Mouse (Mus musculus) liver, embryonic 15.5 days (tissue): ENCODE data around the gene Clec4b2. TPM values are rescaled to one million over a fixed set of nuclear protein-coding genes. Genes with fewer than 3 reads are reported as not detected.
"Not testable (repeated sequence)": the region's sequence is repeated elsewhere in the genome, so short reads cannot be mapped to it uniquely, and the experiment has no call there.

Experiments
- ATAC-seq: fragments of 200-750 bp; cut with Nextera tagmentation; 2 replicates; pipeline ENCODE4 v1.8.0; 2017; ENCODE audit warnings: moderate number of reproducible peaks, mild to moderate bottlenecking, moderate library complexity; ENCODE audit not compliant: insufficient read depth
- H3K27ac ChIP-seq: fragments of 300-500 bp; sonication (generic); replicated peaks from 2 replicates; pipeline ENCODE4 v1.5.1; 2015; ENCODE audit warnings: mild to moderate bottlenecking, inconsistent platforms
- H3K27me3 ChIP-seq: fragments of 300-500 bp; sonication (generic); 2 replicates; pipeline ENCODE4 v1.6.1; 2015; ENCODE audit warnings: mild to moderate bottlenecking, inconsistent platforms
- H3K36me3 ChIP-seq: fragments of 300-500 bp; sonication (generic); replicated peaks from 2 replicates; pipeline ENCODE4 v1.6.1; 2015; ENCODE audit warnings: moderate library complexity, mild to moderate bottlenecking, inconsistent platforms
- H3K4me1 ChIP-seq: fragments of 300-500 bp; sonication (generic); replicated peaks from 2 replicates; pipeline ENCODE4 v1.6.1; 2015; ENCODE audit warnings: inconsistent platforms
- H3K4me2 ChIP-seq: fragments of 300-500 bp; sonication (generic); 2 replicates; pipeline ENCODE4 v1.6.1; 2015; ENCODE audit warnings: moderate library complexity, mild to moderate bottlenecking, inconsistent platforms
- H3K4me3 ChIP-seq: fragments of 300-500 bp; sonication (generic); replicated peaks from 2 replicates; pipeline ENCODE4 v1.5.1; 2015; ENCODE audit warnings: mild to moderate bottlenecking, inconsistent platforms
- H3K9ac ChIP-seq: fragments of 300-500 bp; sonication (generic); 2 replicates; pipeline ENCODE4 v1.6.1; 2015; ENCODE audit warnings: moderate library complexity, mild to moderate bottlenecking, inconsistent platforms
- H3K9me3 ChIP-seq: fragments of 300-500 bp; sonication (generic); replicated peaks from 2 replicates; pipeline ENCODE4 v1.6.1; 2016; ENCODE audit warnings: inconsistent platforms
- WGBS: fragments of 180-500 bp; shearing (Covaris S2); methylation state at CpG from one replicate; pipeline ENCODE4 v1.1.7; 2015; ENCODE audit warnings: mixed read lengths; ENCODE audit not compliant: insufficient replicate concordance; 5-methylcytosine and 5-hydroxymethylcytosine counted together
- polyA plus RNA-seq: library from polyadenylated mRNA; unstranded; fragments of >200 nt; fragmentation: Nextera tagmentation; extraction: Ambion mirVana; gene quantifications from 2 replicates; pipeline ENCODE4 v1.2.1, GENCODE M21; 2015

Clec4b2 gene
- polyA plus RNA-seq, 1 experiment from 2014 or later, result 0.33 TPM

- Histone ChIP-seq H3K4me1 (no peaks in the 10 kb centered on the region), H3K9ac (no peak overlapping the region), H3K4me2 (no peak overlapping the region), H3K27ac (no peak overlapping the region), H3K36me3 (no peaks in the 10 kb centered on the region), H3K4me3 (no peak overlapping the region), H3K27me3 (no peaks in the 10 kb centered on the region), H3K9me3 (no peaks in the 10 kb centered on the region)
- 0 out of 2 replicates have a peak, but pooled peaks have one; percentile 41 for ATAC-seq
- WGBS, result 25% methylated on average over 2 of the region's 2 CpGs
These were observed 55.0 kb downstream of the Clec4b2 start for GRCm38 (mm10) chr6:123227519-123228166.

DNA sequence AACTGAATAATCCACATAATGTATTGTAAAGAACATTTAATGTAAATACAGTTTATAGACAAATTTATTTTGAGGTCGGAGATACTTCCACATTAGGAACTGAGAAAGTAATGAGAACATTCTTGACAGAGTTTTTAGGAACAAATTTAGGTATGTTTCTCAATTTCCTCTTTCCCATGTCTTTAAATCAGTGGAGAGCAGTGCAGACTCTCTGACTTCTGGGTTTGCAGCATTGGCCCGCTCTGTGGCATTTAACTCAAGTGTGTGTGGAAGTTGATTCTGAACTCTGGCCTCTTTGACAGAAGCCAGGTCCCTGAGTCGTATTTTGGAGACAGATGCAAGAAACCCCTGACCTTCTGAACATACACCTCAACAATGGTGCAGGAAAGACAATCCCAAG lies 57.0 kb downstream of the Clec4b2 start, which contains the start of gene Clec4n:
Clec4n (plus strand) TSS at position 200 of the 400 bp plus-strand sequence.
- Histone ChIP-seq H3K9me3 (no peaks in the 10 kb centered on the region), H3K27ac (no peak within 1 kb of the TSS), H3K4me3 (no peak within 1 kb of the TSS), H3K4me2 (no peak within 1 kb of the TSS), H3K27me3 (no peaks in the 10 kb centered on the region), H3K9ac (no peak within 1 kb of the TSS), H3K36me3 (no peaks in the 10 kb centered on the region), H3K4me1 (no peaks in the 10 kb centered on the region)
- ATAC-seq, result no peak
- WGBS, result 37% methylated on average over 3 of the region's 3 CpGs

DNA sequence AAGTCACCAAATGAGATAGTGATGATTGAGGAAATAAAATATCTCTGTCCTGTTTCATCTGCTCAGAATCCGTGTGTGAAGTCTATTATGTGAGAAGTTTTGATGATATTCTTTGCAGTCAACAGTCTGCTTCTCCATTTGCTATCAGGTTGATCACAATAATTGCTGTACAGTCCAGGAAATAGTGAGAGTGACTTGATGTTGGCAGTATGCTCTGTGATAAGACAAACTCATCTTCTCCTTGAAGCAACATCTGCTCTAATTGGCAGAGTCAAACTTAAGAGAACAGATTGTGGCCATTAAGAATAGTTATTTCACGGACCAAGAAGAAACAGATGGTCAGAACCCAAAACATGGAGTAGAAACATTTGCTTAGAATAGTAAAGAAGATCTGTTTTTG lies 58.5 kb downstream of the Clec4b2 start:
- 47% methylated on average over 2 of the region's 2 CpGs for WGBS
- H3K36me3 ChIP-seq, result no peaks in the 10 kb centered on the region
- H3K4me1 ChIP-seq, result no peaks in the 10 kb centered on the region
- H3K27ac ChIP-seq, result no peak overlapping the region
- no peak overlapping the region for H3K4me2 ChIP-seq
- H3K9me3 ChIP-seq, result no peaks in the 10 kb centered on the region
- ATAC-seq, result no peak
- no peak overlapping the region for H3K9ac ChIP-seq
- H3K4me3 ChIP-seq, result no peak overlapping the region
- no peaks in the 10 kb centered on the region for H3K27me3 ChIP-seq

DNA sequence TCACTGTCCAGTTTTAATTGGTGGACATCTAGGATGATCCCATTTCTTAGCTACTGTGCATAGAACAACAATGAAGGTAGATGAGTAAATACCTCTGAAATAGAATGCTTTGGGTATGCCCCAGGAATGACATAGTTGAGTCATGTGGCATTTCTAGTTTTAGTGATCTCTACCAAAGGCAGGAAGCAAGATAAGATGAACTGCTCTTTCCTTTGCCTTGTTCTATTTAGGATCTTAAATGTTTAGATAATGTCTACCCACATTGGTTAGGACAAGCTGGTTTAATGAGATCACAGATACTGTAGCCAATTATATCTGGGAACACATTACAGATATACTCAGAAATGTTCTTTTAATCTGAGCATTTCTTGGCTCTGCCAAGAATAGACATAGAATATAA lies 64.9 kb downstream of the Clec4b2 start:
- Histone ChIP-seq H3K27ac (no peak overlapping the region), H3K9ac (no peak overlapping the region), H3K4me2 (no peak overlapping the region), H3K9me3 (no peaks in the 10 kb centered on the region), H3K27me3 (no peaks in the 10 kb centered on the region), H3K4me1 (no peaks in the 10 kb centered on the region), H3K4me3 (no peak overlapping the region), H3K36me3 (no peaks in the 10 kb centered on the region)
- no peak for ATAC-seq

GRCm38 (mm10) chr6:123244201-123244600 lies 71.5 kb downstream of the Clec4b2 start:
- no peak overlapping the region for H3K27ac ChIP-seq
- H3K4me2 ChIP-seq, result no peak overlapping the region
- H3K36me3 ChIP-seq, result no peaks in the 10 kb centered on the region
- no peaks in the 10 kb centered on the region for H3K9me3 ChIP-seq
- no peaks in the 10 kb centered on the region for H3K4me1 ChIP-seq
- ATAC-seq, result no peak
- H3K4me3 ChIP-seq, result no peak overlapping the region
- 61% methylated on average over 5 of the region's 5 CpGs for WGBS
- no peak overlapping the region for H3K9ac ChIP-seq
- H3K27me3 ChIP-seq, result no peaks in the 10 kb centered on the region

DNA sequence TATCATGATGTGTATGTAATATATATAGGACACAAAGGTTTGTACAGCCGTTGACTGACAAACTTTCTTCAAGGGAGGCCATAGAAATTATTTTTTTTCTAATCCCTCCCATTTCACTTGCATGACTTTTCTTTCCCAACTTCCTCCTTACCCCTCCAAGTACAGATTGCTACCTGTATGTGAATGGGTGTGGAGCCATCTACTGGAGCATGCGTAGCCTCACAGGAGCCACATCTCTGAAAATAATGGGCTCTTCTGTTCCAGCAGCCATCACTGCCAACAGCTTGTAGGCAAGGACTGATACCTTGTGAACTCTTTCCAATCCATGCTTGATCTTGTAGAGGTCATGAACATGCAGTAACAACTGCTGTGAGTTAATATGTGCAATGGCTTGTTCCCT lies 76.2 kb downstream of the Clec4b2 start:
- not testable (repeated sequence) for H3K4me1 ChIP-seq, H3K4me2 ChIP-seq, H3K9me3 ChIP-seq, H3K27me3 ChIP-seq, H3K9ac ChIP-seq, H3K4me3 ChIP-seq, H3K27ac ChIP-seq, H3K36me3 ChIP-seq, ATAC-seq
- 56% methylated on average over 2 of the region's 2 CpGs for WGBS

DNA sequence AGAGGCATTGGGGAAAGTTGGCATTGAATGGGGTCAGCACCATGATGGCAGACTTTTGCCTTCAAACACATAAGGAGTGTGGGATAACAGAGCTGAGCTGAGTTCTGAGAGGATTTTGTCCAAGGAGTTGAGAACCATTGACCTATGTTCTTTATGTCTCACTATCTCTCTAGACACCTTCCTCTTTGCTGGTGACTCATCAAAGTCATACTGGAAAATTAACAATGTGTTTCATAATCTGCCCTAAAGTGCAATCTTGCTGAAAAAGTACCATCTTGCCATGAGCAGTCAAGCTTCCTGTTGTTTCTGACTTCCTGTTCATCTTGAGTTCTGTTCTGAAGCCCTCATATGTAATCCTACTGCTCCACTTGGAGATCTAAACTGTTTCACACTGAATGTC lies 80.0 kb downstream of the Clec4b2 start:
- Histone ChIP-seq H3K4me1 (no peaks in the 10 kb centered on the region), H3K9me3 (no peaks in the 10 kb centered on the region), H3K36me3 (no peaks in the 10 kb centered on the region), H3K4me3 (no peak overlapping the region), H3K4me2 (no peak overlapping the region), H3K9ac (no peak overlapping the region), H3K27me3 (no peaks in the 10 kb centered on the region), H3K27ac (no peak overlapping the region)
- ATAC-seq, result 0 out of 2 replicates have a peak, but pooled peaks have one; percentile 43

Other genes starting within 250 kb of the Clec4b2 start
- gene Clec4a3, start 220.4 kb upstream of the Clec4b2 start, polyA plus RNA-seq, result 7.0 and 7.6 TPM in 2 replicates
- gene Clec4a4, start 182.5 kb upstream of the Clec4b2 start, polyA plus RNA-seq, result not detected in 2 replicates
- not detected in 2 replicates for gene Clec4b1, start 122.9 kb upstream of the Clec4b2 start, polyA plus RNA-seq
- 9.7 and 14.1 TPM in 2 replicates for gene Clec4a2, start 66.5 kb upstream of the Clec4b2 start, polyA plus RNA-seq
- gene Clec4n, start 57.0 kb downstream of the Clec4b2 start, polyA plus RNA-seq, result 19.4 and 19.7 TPM in 2 replicates
- 0.58 and 0.64 TPM in 2 replicates for gene Clec4d, start 89.2 kb downstream of the Clec4b2 start, polyA plus RNA-seq
- gene Clec4e, start 117.0 kb downstream of the Clec4b2 start, polyA plus RNA-seq, result 1.1 and 1.2 TPM in 2 replicates
- not detected in 2 replicates for gene Vmn2r19, start 135.4 kb downstream of the Clec4b2 start, polyA plus RNA-seq
- not detected in 2 replicates for gene Vmn2r20, start 245.2 kb downstream of the Clec4b2 start, polyA plus RNA-seq